In the genomic region with DNA sequence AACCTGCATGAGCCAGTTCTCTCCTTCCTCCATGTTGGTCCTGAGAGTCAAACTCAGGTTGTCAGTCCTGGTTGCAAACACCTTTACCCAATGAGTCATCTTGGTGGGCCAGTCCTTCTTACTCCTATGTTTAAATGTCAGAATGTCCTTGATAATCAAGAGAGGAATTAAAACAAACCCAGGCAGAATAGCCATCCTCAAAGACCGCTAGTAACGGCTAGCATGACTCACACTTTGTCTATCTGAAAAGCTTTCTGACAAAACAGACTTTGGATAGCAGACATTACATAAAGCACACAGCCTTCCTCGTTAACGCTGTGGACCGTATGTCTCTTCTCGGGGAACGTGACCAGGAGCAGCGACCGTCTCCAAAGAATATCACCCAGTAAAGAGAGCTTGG, we compare ENCODE assay signal across 22 mouse cellular contexts. TPM values are rescaled to one million over a fixed set of nuclear protein-coding genes. Genes with fewer than 3 reads are reported as not detected.
"Had no signal": no experiment of that assay in that cellular context is flagged by ENCODE, and none has a peak within 500 bp of the region (broad histone marks: within the 10 kb centered on the region; RNA-seq: fewer than 3 reads in every experiment).

No protein-coding gene starts in this region.

- H3K9ac ChIP-seq: limb, embryonic 13.5 days; lung, embryonic 15.5 days had no signal

- H3K4me1 ChIP-seq: limb, embryonic 10.5 days; limb, embryonic 13.5 days; lung, embryonic 15.5 days had no signal

- H3K4me2 ChIP-seq: limb, embryonic 13.5 days; lung, embryonic 15.5 days; midbrain, embryonic 11.5 days had no signal

- H3K4me3 ChIP-seq: layer of hippocampus, adult 2 months; limb, embryonic 10.5 days; limb, embryonic 13.5 days; lung, embryonic 15.5 days; megakaryocyte, embryonic 14.5 days had no signal

- H3K27me3 ChIP-seq: limb, embryonic 13.5 days; lung, embryonic 15.5 days; megakaryocyte, embryonic 14.5 days had no signal

- H3K36me3 ChIP-seq: limb, embryonic 10.5 days; limb, embryonic 13.5 days; lung, embryonic 15.5 days had no signal

- H3K9me3 ChIP-seq: limb, embryonic 10.5 days; limb, embryonic 13.5 days; lung, embryonic 15.5 days had no signal

- H3K27ac ChIP-seq: kidney, postnatal 0 days; layer of hippocampus, adult 2 months; limb, embryonic 10.5 days; limb, embryonic 13.5 days; lung, embryonic 15.5 days had no signal

- DNase-seq: kidney, adult 2 months; kidney, postnatal 25 days; layer of hippocampus, adult 9-11 months; lung, adult 18-20 months; lung, postnatal 10 days; lung, postnatal 36 days; midbrain, embryonic 14.5 days; thymus, adult 18-20 months; thymus, postnatal 36 days had no signal

RNA-seq across cellular contexts. Expression of a gene that starts 5.5 kb away (rescaled TPM):
- total RNA-seq: layer of hippocampus, adult 2 months; layer of hippocampus, postnatal 25 days; left cerebral cortex, adult 18-20 months; left cerebral cortex, postnatal 25 days; liver, adult 2 months; midbrain, postnatal 0 days had no signal
- polyA plus RNA-seq: liver, adult 2 months; midbrain, postnatal 0 days; small intestine, adult 2 months had no signal
